Mouse (Mus musculus) embryonic fibroblast, embryonic 13.5 days (primary cell): Measurements from ENCODE around the gene Skiv2l.

Experiments used
- CTCF ChIP-seq: IDR thresholded peaks from 2 replicates; pipeline ENCODE4 v1.5.1; 2011; ENCODE audit warnings: mild to moderate bottlenecking, control low read depth, low read length, moderate library complexity, borderline replicate concordance; ENCODE audit not compliant: insufficient read depth
- POLR2A ChIP-seq: IDR thresholded peaks from 2 replicates; pipeline ENCODE4 v1.6.1; 2011; ENCODE audit warnings: low read depth, mild to moderate bottlenecking, control low read depth, low read length, moderate library complexity

- TF ChIP-seq POLR2A: no peak
- no peak for TF ChIP-seq CTCF
Observed at GRCm38 (mm10) chr17:34795016-34795415, 55.0 kb downstream of the Skiv2l start.
